Mouse (Mus musculus): ENCODE measurements around the gene Elane. TPM values are rescaled to one million over a fixed set of nuclear protein-coding genes. Genes with fewer than 3 reads are reported as not detected.

Gene Elane
- polyA plus RNA-seq, 1 experiment from 2014 or later, result 207 TPM

DNA sequence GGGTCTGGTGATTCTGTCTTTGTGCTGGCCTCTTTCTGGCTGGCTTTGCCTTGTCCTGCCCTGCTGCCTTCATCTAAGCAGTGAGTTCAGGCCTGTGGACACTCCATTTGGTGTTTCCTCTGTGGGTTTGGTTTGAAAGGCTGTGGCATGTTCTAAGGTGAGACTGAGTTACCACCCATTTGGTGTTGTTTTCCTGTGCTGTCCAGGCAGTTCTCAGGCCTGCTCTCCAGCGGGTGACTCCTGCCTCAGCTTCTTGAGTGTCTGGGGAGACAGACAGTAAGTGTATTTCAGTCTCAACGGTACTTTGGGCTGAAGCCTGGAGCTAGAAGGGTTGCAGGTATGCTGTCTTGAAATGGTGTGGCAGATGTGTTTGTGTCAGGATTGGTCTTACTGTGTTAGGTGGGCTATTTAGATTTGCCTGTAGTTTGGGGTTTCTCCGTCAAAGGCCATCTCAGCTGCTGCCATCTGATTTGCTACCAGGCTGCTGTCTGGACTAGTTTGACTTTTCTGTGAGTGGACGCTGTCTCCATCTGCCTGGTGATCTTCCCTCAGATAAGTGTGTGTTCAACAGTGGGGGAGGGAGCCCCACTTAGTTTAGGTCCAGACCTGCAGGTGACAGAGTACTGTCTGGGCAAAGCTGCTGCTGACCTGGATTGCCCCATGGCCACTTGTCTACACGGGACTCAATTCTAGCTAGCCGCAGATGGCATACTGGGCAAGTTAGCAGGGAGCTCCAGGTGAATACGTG is 29.2 kb upstream of the Elane start:
- no peak for TF ChIP-seq CTCF (IDR thresholded peaks at IDR 0.05; ENCODE audit: low read depth)
- no peak for TF ChIP-seq EP300 (IDR thresholded peaks at IDR 0.05; ENCODE audit: low read depth)
- 11% methylated on average over 7 of the region's 7 CpGs for WGBS (ENCODE audit: insufficient replicate concordance)
- H3K27ac ChIP-seq (ENCODE audit: low read depth), result peak overlapping the region; percentile 18; the same call in 1 of the 2 replicates
- no peak for ATAC-seq
- no peaks in the 10 kb centered on the region for H3K27me3 ChIP-seq (ENCODE audit: insufficient read depth, low read length)
- DNase-seq, result no peak
- H3K4me2 ChIP-seq (ENCODE audit: low read depth, low read length), result peak overlapping the region; percentile 88
- peak overlapping the region; percentile 98 for H3K9ac ChIP-seq (replicated peaks)
- H3K4me3 ChIP-seq (ENCODE audit: low read depth, low read length), result peak overlapping the region; percentile 81
- H3K9me3 ChIP-seq (ENCODE audit: low read length), result no peaks in the 10 kb centered on the region
- peaks cover 52% of the 10 kb centered on the region for H3K36me3 ChIP-seq (replicated peaks; ENCODE audit: insufficient read depth, low read length)
- H3K4me1 ChIP-seq (ENCODE audit: insufficient read depth), result peaks cover 46% of the 10 kb centered on the region

DNA sequence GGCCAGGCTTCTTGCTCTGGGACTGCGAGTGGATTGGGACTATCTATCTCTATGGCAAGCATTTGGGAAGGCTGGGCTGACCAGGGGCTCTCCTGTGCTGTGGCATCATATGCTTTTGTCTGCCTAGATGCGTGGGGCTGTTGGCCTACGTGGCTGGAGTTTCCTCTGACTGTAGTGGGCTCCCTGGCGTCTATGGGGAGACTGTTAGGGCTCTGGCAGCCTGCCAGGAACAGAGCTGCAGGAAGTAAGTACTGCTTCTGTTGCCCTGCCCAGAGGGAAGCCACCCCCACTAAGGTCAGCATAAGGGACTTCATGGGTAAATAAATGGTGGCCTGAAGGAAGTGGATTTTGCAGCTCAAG is 28.6 kb upstream of the Elane start:
- ATAC-seq (no peak), DNase-seq (peak; percentile 73)
- 14% methylated on average over 4 of the region's 4 CpGs for WGBS (ENCODE audit: insufficient replicate concordance)
- Histone ChIP-seq H3K4me2 (ENCODE audit: low read depth, low read length) (peak overlapping the region; percentile 88), H3K36me3 (replicated peaks; ENCODE audit: insufficient read depth, low read length) (peaks cover 58% of the 10 kb centered on the region), H3K27ac (ENCODE audit: low read depth) (peak overlapping the region; percentile 18), H3K4me3 (ENCODE audit: low read depth, low read length) (peak overlapping the region; percentile 81), H3K4me1 (ENCODE audit: insufficient read depth) (peaks cover 41% of the 10 kb centered on the region), H3K27me3 (ENCODE audit: insufficient read depth, low read length) (no peaks in the 10 kb centered on the region), H3K9ac (replicated peaks) (peak overlapping the region; percentile 98), H3K9me3 (ENCODE audit: low read length) (no peaks in the 10 kb centered on the region)
- TF ChIP-seq CTCF (IDR thresholded peaks at IDR 0.05; ENCODE audit: low read depth), result no peak
- no peak for TF ChIP-seq EP300 (IDR thresholded peaks at IDR 0.05; ENCODE audit: low read depth)

DNA sequence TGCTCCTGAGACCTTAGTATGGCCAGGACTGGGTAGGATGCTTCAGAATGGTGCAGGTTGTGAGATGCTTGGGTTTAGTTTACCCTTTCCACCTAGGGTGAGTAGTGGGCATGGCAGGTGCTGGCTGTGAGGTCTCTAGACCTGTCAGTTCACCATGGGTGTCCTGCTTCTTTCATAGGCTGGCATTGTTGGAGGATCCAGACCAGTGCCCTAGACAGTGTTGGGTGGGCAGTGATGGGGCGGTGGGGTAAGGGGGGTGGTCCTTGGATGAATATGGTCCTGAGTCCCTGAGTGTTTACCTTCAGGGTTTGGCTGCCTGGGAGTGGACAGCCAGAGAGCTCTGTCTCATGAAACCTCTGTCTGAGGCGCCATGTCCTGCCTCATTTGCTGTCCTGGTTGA is 28.2 kb upstream of the Elane start:
- peak overlapping the region; percentile 98; the same call in 1 of the 2 replicates for H3K9ac ChIP-seq (replicated peaks)
- 59% methylated on average over 2 of the region's 2 CpGs for WGBS (ENCODE audit: insufficient replicate concordance)
- H3K27ac ChIP-seq (ENCODE audit: low read depth), result peak overlapping the region; percentile 18; the same call in 1 of the 2 replicates
- peak overlapping the region; percentile 81 for H3K4me3 ChIP-seq (ENCODE audit: low read depth, low read length)
- no peak for TF ChIP-seq EP300 (IDR thresholded peaks at IDR 0.05; ENCODE audit: low read depth)
- TF ChIP-seq CTCF (IDR thresholded peaks at IDR 0.05; ENCODE audit: low read depth), result no peak
- H3K4me1 ChIP-seq (ENCODE audit: insufficient read depth), result peaks cover 36% of the 10 kb centered on the region
- peaks cover 62% of the 10 kb centered on the region for H3K36me3 ChIP-seq (replicated peaks; ENCODE audit: insufficient read depth, low read length)
- no peaks in the 10 kb centered on the region for H3K27me3 ChIP-seq (ENCODE audit: insufficient read depth, low read length)
- DNase-seq, result no peak
- no peaks in the 10 kb centered on the region for H3K9me3 ChIP-seq (ENCODE audit: low read length)
- no peak for ATAC-seq
- peak overlapping the region; percentile 88 for H3K4me2 ChIP-seq (ENCODE audit: low read depth, low read length)

- Histone ChIP-seq H3K27me3 (ENCODE audit: insufficient read depth, low read length) (no peaks in the 10 kb centered on the region), H3K27ac (ENCODE audit: low read depth) (no peak overlapping the region), H3K9ac (replicated peaks) (0 out of 2 replicates have a peak overlapping the region, but pooled peaks have one; percentile 98), H3K4me2 (ENCODE audit: low read depth, low read length) (peak overlapping the region; percentile 88; the same call in 1 of the 2 replicates), H3K9me3 (ENCODE audit: low read length) (no peaks in the 10 kb centered on the region), H3K4me1 (ENCODE audit: insufficient read depth) (peaks cover 30% of the 10 kb centered on the region), H3K36me3 (replicated peaks; ENCODE audit: insufficient read depth, low read length) (peaks cover 64% of the 10 kb centered on the region), H3K4me3 (ENCODE audit: low read depth, low read length) (0 out of 2 replicates have a peak overlapping the region, but pooled peaks have one; percentile 81)
- TF ChIP-seq CTCF (IDR thresholded peaks at IDR 0.05; ENCODE audit: low read depth), result no peak
- no peak for TF ChIP-seq EP300 (IDR thresholded peaks at IDR 0.05; ENCODE audit: low read depth)
- 62% methylated on average over 17 of the region's 17 CpGs for WGBS (ENCODE audit: insufficient replicate concordance)
- DNase-seq, result peak; percentile 54
- ATAC-seq, result no peak
Observed at GRCm38 (mm10) chr10:79858416-79859074, 27.5 kb upstream of the Elane start.

- peaks cover 64% of the 10 kb centered on the region for H3K36me3 ChIP-seq (replicated peaks; ENCODE audit: insufficient read depth, low read length)
- WGBS (ENCODE audit: insufficient replicate concordance), result 82% methylated on average over 11 of the region's 11 CpGs
Observed at GRCm38 (mm10) chr10:79859116-79859515, 26.9 kb upstream of the Elane start.

More at GRCm38 (mm10) chr10:79859116-79859515, 26.9 kb upstream of the Elane start:
- no peak overlapping the region for H3K4me3 ChIP-seq (ENCODE audit: low read depth, low read length)
- no peak overlapping the region for H3K4me2 ChIP-seq (ENCODE audit: low read depth, low read length)
- no peak overlapping the region for H3K27ac ChIP-seq (ENCODE audit: low read depth)
- H3K9me3 ChIP-seq (ENCODE audit: low read length), result no peaks in the 10 kb centered on the region
- no peaks in the 10 kb centered on the region for H3K27me3 ChIP-seq (ENCODE audit: insufficient read depth, low read length)
- DNase-seq, result no peak
- ATAC-seq, result no peak
- peaks cover 26% of the 10 kb centered on the region for H3K4me1 ChIP-seq (ENCODE audit: insufficient read depth)
- no peak overlapping the region for H3K9ac ChIP-seq (replicated peaks)
- TF ChIP-seq EP300 (IDR thresholded peaks at IDR 0.05; ENCODE audit: low read depth) (no peak), CTCF (IDR thresholded peaks at IDR 0.05; ENCODE audit: low read depth) (no peak)

Data from liver, postnatal 0 days (tissue).